Mouse (Mus musculus): ENCODE data around the gene Sap18b. TPM values are rescaled to one million over a fixed set of nuclear protein-coding genes. Genes with fewer than 3 reads are reported as not detected.

Gene Sap18b
- polyA plus RNA-seq, 1 experiment, result 2.8 TPM

DNA sequence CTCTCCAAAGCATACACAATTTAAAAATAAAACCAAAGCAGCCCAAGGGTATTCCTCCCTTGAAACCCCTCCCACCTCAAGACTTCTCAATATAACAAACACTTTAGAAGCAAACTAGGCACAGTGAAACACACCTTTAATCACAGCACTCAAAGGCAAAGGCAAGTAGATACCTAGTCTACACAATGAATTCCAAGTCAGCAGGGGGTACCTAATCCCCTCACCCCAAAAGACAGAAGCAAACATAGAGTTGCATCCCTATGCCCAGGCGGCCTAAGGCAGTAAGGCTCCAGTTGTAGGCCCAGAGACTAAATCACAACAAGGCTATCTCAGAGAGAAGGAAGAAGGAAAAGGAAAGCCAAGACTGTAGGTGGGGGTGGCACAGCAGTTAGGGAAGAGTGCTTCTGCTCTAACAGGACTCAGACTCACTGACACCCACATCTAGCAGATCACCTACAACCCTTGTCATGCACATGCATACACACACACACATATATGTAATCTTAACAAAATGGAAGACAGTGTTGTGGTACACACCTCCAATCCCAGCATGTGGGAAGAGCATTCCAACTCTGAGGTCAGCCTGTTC is 23.6 kb upstream of the Sap18b start:
- no peak overlapping the region for H3K4me3 ChIP-seq (replicated peaks; ENCODE audit: control insufficient read depth, low read depth, low read length)
- H3K4me1 ChIP-seq (ENCODE audit: control insufficient read depth, insufficient read depth, low read length), result peaks cover 1% of the 10 kb centered on the region; the same call in 1 of the 2 replicates
- H3K27ac ChIP-seq (ENCODE audit: control insufficient read depth, insufficient read depth, low read depth, low read length, poor library complexity), result no peak overlapping the region
- TF ChIP-seq POLR2A (IDR thresholded peaks at IDR 0.05; ENCODE audit: borderline replicate concordance, control insufficient read depth, low read depth, low read length) (no peak), CTCF (IDR thresholded peaks at IDR 0.05; ENCODE audit: control insufficient read depth, insufficient read depth, low read length) (no peak)
- 95% methylated on average over 1 of the region's 1 CpGs for WGBS

GRCm38 (mm10) chr8:95802231-95802630 is 22.9 kb upstream of the Sap18b start:
- TF ChIP-seq CTCF (IDR thresholded peaks at IDR 0.05; ENCODE audit: control insufficient read depth, insufficient read depth, low read length), result no peak
- TF ChIP-seq POLR2A (IDR thresholded peaks at IDR 0.05; ENCODE audit: borderline replicate concordance, control insufficient read depth, low read depth, low read length), result no peak
- H3K27ac ChIP-seq (ENCODE audit: control insufficient read depth, insufficient read depth, low read depth, low read length, poor library complexity), result no peak overlapping the region
- 75% methylated on average over 8 of the region's 8 CpGs for WGBS
- no peak overlapping the region for H3K4me3 ChIP-seq (replicated peaks; ENCODE audit: control insufficient read depth, low read depth, low read length)
- peaks cover 1% of the 10 kb centered on the region; the same call in 1 of the 2 replicates for H3K4me1 ChIP-seq (ENCODE audit: control insufficient read depth, insufficient read depth, low read length)

DNA sequence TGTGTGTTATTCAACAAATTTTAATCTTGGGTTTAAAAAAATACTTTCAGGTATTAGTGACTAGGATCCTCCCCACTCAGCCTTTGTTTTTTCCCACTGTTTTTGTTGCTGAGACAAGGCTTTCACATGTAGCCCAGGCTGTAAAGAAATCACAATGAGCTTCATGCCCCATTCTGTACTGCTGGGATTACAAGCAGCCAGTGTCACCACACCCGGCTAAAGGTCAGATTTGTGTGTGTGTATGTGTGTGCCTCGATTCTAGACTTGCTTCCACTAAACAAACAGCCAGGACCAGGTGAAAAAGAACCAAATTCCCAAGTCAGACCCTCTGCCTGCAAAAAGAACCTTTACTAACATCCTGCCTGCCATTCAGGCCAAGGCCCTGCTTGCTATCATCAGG is 19.7 kb upstream of the Sap18b start:
- H3K4me1 ChIP-seq (ENCODE audit: control insufficient read depth, insufficient read depth, low read length), result peaks cover 1% of the 10 kb centered on the region; the same call in 1 of the 2 replicates
- H3K4me3 ChIP-seq (replicated peaks; ENCODE audit: control insufficient read depth, low read depth, low read length), result peak overlapping the region; percentile 19
- WGBS, result 56% methylated on average over 2 of the region's 2 CpGs
- H3K27ac ChIP-seq (ENCODE audit: control insufficient read depth, insufficient read depth, low read depth, low read length, poor library complexity), result no peak overlapping the region
- TF ChIP-seq CTCF (IDR thresholded peaks at IDR 0.05; ENCODE audit: control insufficient read depth, insufficient read depth, low read length), result no peak
- no peak for TF ChIP-seq POLR2A (IDR thresholded peaks at IDR 0.05; ENCODE audit: borderline replicate concordance, control insufficient read depth, low read depth, low read length)

- peaks cover 1% of the 10 kb centered on the region; the same call in 1 of the 2 replicates for H3K4me1 ChIP-seq (ENCODE audit: control insufficient read depth, insufficient read depth, low read length)
- H3K4me3 ChIP-seq (replicated peaks; ENCODE audit: control insufficient read depth, low read depth, low read length), result peak overlapping the region; percentile 97
- under 1% methylated on average over 68 of the region's 69 CpGs for WGBS
These were observed 18.5 kb upstream of the Sap18b start for GRCm38 (mm10) chr8:95806461-95807191.

DNA sequence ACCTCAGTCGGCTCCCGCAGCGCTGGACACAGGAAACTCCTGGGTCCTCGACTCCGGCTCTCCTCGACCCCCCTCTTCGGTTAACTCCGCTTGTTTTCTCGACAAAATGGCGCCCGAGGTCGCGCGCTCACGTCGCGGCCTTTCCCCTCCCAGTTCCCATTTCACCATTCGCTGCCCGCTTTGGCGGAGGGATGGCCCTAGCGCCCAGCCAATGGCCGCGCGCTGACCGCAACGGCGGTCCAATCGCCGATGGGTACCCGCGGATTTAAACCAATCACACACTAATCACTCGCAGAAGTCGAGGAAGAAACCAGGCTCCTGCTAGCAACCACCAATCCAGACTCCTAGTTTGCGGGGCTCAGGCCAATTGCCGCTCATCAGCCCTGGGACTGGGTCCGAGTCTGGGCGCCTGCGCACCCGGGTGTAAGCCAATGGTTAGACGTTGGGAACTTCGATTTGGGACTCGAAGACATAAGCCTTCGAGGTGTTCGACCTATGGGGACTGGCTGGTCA is 17.8 kb upstream of the Sap18b start, which contains the start of gene Cnot1:
Gene Cnot1, minus strand, starts transcription at position 134 of the 513 bp plus-strand sequence.
- Histone ChIP-seq H3K27ac (ENCODE audit: control insufficient read depth, insufficient read depth, low read depth, low read length, poor library complexity) (peak within 1 kb of the TSS; percentile 92), H3K4me1 (ENCODE audit: control insufficient read depth, insufficient read depth, low read length) (no peaks in the 10 kb centered on the region; the same call in 1 of the 2 replicates), H3K4me3 (replicated peaks; ENCODE audit: control insufficient read depth, low read depth, low read length) (peak within 1 kb of the TSS; percentile 97)
- TF ChIP-seq POLR2A (IDR thresholded peaks at IDR 0.05; ENCODE audit: borderline replicate concordance, control insufficient read depth, low read depth, low read length) (peak; percentile 32; the same call in 1 of the 2 replicates), CTCF (IDR thresholded peaks at IDR 0.05; ENCODE audit: control insufficient read depth, insufficient read depth, low read length) (no peak)
- WGBS, result under 1% methylated on average over 44 of the region's 44 CpGs

More at GRCm38 (mm10) chr8:95806461-95807191, 18.5 kb upstream of the Sap18b start:
- peak overlapping the region; percentile 90 for H3K27ac ChIP-seq (ENCODE audit: control insufficient read depth, insufficient read depth, low read depth, low read length, poor library complexity)
- no peak for TF ChIP-seq POLR2A (IDR thresholded peaks at IDR 0.05; ENCODE audit: borderline replicate concordance, control insufficient read depth, low read depth, low read length)
- TF ChIP-seq CTCF (IDR thresholded peaks at IDR 0.05; ENCODE audit: control insufficient read depth, insufficient read depth, low read length), result no peak

DNA sequence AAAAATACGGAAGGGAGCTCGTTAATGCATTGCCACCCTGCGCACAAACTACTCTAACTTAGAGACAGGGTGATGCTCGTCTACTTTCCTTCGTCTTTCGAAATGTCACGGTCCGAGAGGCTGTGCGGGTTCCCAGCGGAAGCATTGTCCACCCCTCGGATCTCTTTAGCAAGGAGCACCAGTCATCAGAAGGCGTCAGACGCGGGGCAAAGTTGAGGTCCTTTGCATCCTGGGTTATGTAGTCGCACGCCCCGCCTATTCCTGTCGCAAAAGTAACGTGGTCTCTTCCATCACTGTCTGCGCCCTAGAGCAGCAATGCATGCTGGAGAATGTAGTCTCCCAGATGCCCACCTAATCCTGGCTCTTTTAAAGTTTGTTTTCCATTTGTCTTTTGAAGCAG is 17.3 kb upstream of the Sap18b start:
- no peaks in the 10 kb centered on the region; the same call in 1 of the 2 replicates for H3K4me1 ChIP-seq (ENCODE audit: control insufficient read depth, insufficient read depth, low read length)
- TF ChIP-seq CTCF (IDR thresholded peaks at IDR 0.05; ENCODE audit: control insufficient read depth, insufficient read depth, low read length), result no peak
- peak; percentile 45; the same call in 1 of the 2 replicates for TF ChIP-seq POLR2A (IDR thresholded peaks at IDR 0.05; ENCODE audit: borderline replicate concordance, control insufficient read depth, low read depth, low read length)
- WGBS, result under 1% methylated on average over 20 of the region's 20 CpGs
- peak overlapping the region; percentile 79 for H3K4me3 ChIP-seq (replicated peaks; ENCODE audit: control insufficient read depth, low read depth, low read length)
- H3K27ac ChIP-seq (ENCODE audit: control insufficient read depth, insufficient read depth, low read depth, low read length, poor library complexity), result peak overlapping the region; percentile 92

DNA sequence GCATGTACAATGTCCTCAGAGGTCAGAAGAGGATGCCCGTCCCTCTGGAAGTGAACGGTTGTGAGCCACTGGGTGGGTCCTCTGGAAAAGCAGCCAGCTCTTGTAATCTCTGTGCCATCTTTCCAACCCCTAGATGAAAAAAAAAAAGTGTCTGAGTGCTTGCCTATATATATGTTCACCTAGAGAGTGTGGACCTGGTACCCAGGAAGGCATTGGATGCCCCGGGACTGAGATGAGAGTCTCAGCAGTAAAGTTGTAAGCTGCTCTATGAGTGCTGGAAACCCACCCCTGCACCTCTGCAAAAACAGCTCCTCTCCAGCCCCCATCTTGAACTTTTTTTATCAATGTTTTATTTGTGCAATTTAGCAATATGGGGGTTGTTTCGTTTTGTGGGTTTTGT is 16.5 kb upstream of the Sap18b start:
- 82% methylated on average over 4 of the region's 4 CpGs for WGBS
- TF ChIP-seq POLR2A (IDR thresholded peaks at IDR 0.05; ENCODE audit: borderline replicate concordance, control insufficient read depth, low read depth, low read length) (no peak), CTCF (IDR thresholded peaks at IDR 0.05; ENCODE audit: control insufficient read depth, insufficient read depth, low read length) (no peak)
- no peaks in the 10 kb centered on the region; the same call in 1 of the 2 replicates for H3K4me1 ChIP-seq (ENCODE audit: control insufficient read depth, insufficient read depth, low read length)
- H3K27ac ChIP-seq (ENCODE audit: control insufficient read depth, insufficient read depth, low read depth, low read length, poor library complexity), result no peak overlapping the region
- no peak overlapping the region for H3K4me3 ChIP-seq (replicated peaks; ENCODE audit: control insufficient read depth, low read depth, low read length)

DNA sequence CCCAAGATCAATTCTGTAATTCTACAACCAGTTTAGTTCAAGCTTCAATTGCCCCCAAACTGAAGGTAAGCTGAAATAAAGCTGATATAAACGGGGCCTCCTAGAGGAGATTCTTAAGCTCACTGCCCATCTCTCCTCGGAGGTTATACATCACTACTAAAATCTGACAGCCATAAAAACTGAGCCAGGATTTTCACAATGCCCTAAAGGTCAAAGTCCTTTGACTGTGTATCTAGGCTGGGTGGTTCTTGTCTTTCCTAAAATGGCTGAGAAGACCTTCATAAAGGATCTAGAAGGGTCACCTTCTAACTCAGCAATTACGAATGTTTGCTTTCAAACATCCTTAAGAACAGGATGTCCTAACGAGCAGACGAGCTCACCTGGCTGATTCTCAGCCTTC is 16.0 kb upstream of the Sap18b start:
- Histone ChIP-seq H3K4me1 (ENCODE audit: control insufficient read depth, insufficient read depth, low read length) (no peaks in the 10 kb centered on the region; the same call in 1 of the 2 replicates), H3K4me3 (replicated peaks; ENCODE audit: control insufficient read depth, low read depth, low read length) (no peak overlapping the region), H3K27ac (ENCODE audit: control insufficient read depth, insufficient read depth, low read depth, low read length, poor library complexity) (no peak overlapping the region)
- WGBS, result 78% methylated on average over 5 of the region's 5 CpGs
- TF ChIP-seq CTCF (IDR thresholded peaks at IDR 0.05; ENCODE audit: control insufficient read depth, insufficient read depth, low read length), result no peak
- TF ChIP-seq POLR2A (IDR thresholded peaks at IDR 0.05; ENCODE audit: borderline replicate concordance, control insufficient read depth, low read depth, low read length), result no peak

Data from bone marrow, adult 2 months (tissue).